Mouse (Mus musculus) central nervous system, embryonic 14 days (tissue): ENCODE measurements around the gene Lsg1. TPM values are rescaled to one million over a fixed set of nuclear protein-coding genes. Genes with fewer than 3 reads are reported as not detected.

Source experiments
- polyA plus RNA-seq: library from polyadenylated mRNA; depleted of rRNA; stranded (reverse); fragments of >200 nt; gene quantifications from 2 replicates; pipeline ENCODE4 v1.2.3, GENCODE M21; 2012; rRNA removed

The Lsg1 gene
- 33.3 and 34.8 TPM in 2 replicates for polyA plus RNA-seq

GRCm38 (mm10) chr16:30587494-30588327, at the start of gene Lsg1:
Lsg1 (minus strand) TSS chr16:30587592.

GRCm38 (mm10) chr16:30599491-30600268, 12.3 kb upstream of the Lsg1 start, which contains the start of gene Fam43a:
Fam43a (plus strand) TSS chr16:30599723.

GRCm38 (mm10) chr16:30550748-30551192, 36.6 kb downstream of the Lsg1 start, which contains the start of gene Tmem44:
Tmem44 (minus strand) TSS chr16:30550842.

Other genes with a start within 250 kb of the Lsg1 start
- gene Atp13a3, start 181.6 kb downstream of the Lsg1 start, polyA plus RNA-seq: 28.3 and 30.0 TPM in 2 replicates
- 105 and 124 TPM in 2 replicates for gene Tmem44, start 36.8 kb downstream of the Lsg1 start, polyA plus RNA-seq
- 9.5 and 11.5 TPM in 2 replicates for gene Fam43a, start 12.1 kb upstream of the Lsg1 start, polyA plus RNA-seq